Mouse (Mus musculus): Measurements from ENCODE around the gene Timp4.
"Not testable (repeated sequence)": the region's sequence is repeated elsewhere in the genome, so short reads cannot be mapped to it uniquely, and the experiment has no call there.

Timp4 gene

DNA sequence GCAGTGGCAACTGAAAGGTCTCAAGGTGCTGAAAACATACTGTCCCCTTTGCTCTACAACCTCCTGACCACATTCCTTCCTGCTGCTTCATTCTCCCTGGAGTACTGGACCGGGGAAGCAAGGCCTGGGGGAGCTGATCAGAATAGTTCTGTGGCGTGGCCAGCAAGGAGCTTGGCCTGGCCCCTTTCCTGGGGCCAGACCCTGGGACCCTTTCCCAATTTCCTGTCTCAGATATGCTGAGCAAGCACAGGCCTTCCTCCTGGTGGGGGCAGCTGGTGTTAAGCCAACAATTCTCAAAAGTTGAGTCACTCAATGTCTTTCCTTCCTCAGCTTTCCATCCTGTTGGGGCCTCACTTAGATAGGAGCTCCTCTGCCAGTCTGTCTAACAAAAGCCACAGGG, 18.1 kb upstream of the Timp4 start:
- H3K36me3 ChIP-seq (ENCODE audit: control insufficient read depth, insufficient read depth, low read length, poor library complexity, severe bottlenecking) = no peaks in the 10 kb centered on the region
- H3K27me3 ChIP-seq (ENCODE audit: control insufficient read depth, insufficient read depth, low read length, poor library complexity, severe bottlenecking) = no peaks in the 10 kb centered on the region
- no peak for DNase-seq (ENCODE audit: low read depth, low spot score)

DNA sequence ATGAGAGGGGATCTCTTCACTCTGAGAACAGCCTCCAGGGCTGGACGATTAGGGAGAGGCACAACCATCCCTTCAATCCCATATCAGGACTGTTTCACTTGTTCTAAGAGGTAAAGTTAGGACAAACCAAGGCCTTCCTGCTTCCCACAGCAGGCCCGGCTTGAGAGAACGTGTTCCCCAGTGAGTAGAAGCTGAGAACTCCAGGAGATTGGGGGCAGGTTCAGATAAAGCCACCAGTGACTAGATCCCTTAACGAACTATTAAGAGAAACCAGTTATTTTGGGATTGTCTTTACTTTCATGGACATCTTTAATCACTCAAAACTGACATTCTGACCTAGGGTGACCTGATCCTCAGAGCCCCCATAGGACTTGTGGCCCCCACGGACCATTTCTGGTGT, 17.6 kb upstream of the Timp4 start:
- no peak for DNase-seq (ENCODE audit: low read depth, low spot score)
- Histone ChIP-seq H3K27me3 (ENCODE audit: control insufficient read depth, insufficient read depth, low read length, poor library complexity, severe bottlenecking) (no peaks in the 10 kb centered on the region), H3K36me3 (ENCODE audit: control insufficient read depth, insufficient read depth, low read length, poor library complexity, severe bottlenecking) (no peaks in the 10 kb centered on the region)

DNA sequence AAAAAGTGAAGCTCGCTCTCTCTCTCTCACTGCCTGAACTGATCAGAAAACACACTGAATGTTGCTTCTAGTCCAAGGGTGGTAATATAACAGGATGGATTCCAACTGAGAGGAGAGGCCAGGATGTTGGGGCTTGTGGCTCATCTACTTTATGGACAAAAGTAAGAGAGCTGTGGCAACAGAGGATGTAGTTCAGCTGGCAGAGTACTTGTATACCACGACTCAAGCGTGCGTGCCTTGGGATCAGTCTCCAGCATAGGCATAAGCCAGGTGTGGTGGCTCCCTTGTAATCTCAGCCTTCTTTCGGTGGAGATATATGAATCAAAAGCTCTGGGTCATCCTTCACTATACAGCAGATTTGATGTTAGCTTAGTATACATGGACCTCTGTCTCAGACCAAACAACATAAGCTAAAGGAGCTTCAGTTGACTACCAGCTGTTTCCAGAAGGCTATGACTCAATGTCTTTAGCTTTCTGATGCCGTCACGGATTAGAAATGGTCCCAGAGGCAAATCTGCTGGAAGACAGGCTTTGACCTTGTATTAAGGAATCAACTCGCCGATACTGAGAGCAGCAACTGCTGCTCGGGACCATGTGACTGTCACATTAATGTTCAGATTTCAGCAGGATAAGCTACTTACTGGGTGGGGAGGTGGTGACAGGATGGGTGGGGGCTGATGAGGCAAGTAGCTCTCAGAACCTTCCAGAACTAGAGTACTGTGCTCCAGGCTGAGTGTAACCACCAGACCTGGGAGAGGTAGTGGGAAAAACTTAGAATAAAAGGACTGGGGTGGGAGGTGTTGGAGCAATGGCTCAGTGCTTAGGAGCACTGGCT, 16.8 kb upstream of the Timp4 start:
- no peak for DNase-seq (ENCODE audit: low read depth, low spot score)
- Histone ChIP-seq H3K27me3 (ENCODE audit: control insufficient read depth, insufficient read depth, low read length, poor library complexity, severe bottlenecking) (no peaks in the 10 kb centered on the region), H3K36me3 (ENCODE audit: control insufficient read depth, insufficient read depth, low read length, poor library complexity, severe bottlenecking) (no peaks in the 10 kb centered on the region)

DNA sequence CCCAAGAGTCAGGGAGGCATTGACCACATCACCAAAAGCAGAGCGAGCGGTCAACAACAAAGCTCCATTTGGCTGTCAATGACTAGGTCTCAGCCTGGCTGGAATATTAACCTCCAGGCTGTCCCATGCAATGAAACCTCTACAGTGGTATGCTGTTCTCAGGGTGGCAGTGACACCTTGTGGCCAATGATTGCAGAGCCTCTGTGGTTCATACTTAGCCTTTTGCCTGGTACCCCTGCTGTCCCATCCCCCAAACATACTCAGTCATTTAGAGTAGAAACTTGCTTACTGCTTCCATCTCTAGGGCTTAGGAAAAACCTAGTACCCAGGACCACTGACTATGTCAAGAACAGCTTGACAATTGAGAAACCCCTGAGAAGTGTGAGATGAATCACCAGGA, 15.9 kb upstream of the Timp4 start:
- Histone ChIP-seq H3K36me3 (ENCODE audit: control insufficient read depth, insufficient read depth, low read length, poor library complexity, severe bottlenecking) (no peaks in the 10 kb centered on the region), H3K27me3 (ENCODE audit: control insufficient read depth, insufficient read depth, low read length, poor library complexity, severe bottlenecking) (no peaks in the 10 kb centered on the region)
- peak; percentile 32 for DNase-seq (ENCODE audit: low read depth, low spot score)

DNA sequence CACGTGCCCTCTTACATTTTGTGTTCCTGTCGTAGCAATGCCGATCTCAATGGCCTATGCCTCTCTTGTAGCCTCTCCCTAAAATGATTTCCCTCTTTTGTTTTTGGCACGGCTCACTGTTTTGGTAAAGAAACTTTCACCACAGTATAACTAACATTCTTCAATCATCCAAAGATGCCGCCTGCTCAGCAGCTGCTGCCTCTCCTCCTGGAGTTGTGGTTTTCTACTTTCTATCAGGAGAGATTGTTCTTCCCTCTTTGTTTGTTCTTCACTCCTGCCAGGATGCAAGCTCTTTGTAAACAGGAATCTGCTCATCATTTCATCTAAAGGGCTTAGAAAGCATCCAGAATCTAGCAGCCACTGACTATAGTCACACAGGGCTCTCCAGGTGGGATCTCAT, 14.8 kb upstream of the Timp4 start:
- Histone ChIP-seq H3K27me3 (ENCODE audit: control insufficient read depth, insufficient read depth, low read length, poor library complexity, severe bottlenecking) (no peaks in the 10 kb centered on the region), H3K36me3 (ENCODE audit: control insufficient read depth, insufficient read depth, low read length, poor library complexity, severe bottlenecking) (no peaks in the 10 kb centered on the region)
- no peak for DNase-seq (ENCODE audit: low read depth, low spot score)

DNA sequence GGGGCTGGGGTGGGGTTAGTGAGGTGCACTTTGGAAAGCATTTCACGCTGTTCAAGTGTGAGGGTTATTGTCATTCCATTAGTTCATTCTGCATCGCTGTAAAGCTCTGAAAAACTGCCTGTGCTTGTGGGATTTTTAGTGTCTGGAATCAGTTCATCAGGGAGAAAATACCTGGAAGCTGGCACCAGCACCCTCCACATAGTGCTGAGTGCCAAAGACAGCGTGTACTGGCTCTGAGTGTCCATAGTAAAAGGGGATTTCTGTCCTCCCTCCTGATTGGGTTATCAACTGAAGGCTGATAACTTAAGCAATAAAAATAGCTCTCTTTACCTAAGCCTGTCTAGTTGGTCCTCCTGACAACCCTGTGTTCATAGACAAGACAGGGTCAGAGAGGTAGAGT, 8.5 kb upstream of the Timp4 start:
- Histone ChIP-seq H3K36me3 (ENCODE audit: control insufficient read depth, insufficient read depth, low read length, poor library complexity, severe bottlenecking) (no peaks in the 10 kb centered on the region), H3K27me3 (ENCODE audit: control insufficient read depth, insufficient read depth, low read length, poor library complexity, severe bottlenecking) (no peaks in the 10 kb centered on the region)
- DNase-seq (ENCODE audit: low read depth, low spot score) = no peak

DNA sequence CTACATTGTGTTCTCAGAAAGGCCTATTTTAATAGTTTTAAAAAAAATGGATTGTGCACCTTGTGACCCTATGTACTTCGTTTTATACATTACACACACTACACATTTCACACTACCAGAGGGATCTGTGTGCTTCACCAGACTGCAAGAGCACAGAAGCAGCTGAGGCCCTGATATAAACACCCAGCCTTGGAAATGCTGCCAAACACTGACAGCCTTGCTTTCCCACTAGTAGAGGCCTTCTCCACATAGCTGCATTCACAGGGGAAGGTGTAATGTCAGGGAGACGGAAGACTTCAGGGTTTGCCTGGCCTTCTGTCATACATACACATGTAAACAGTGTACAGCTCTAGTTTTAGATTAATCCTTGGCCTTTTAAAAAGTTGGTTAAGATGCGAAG, 3.2 kb upstream of the Timp4 start:
- Histone ChIP-seq H3K36me3 (ENCODE audit: control insufficient read depth, insufficient read depth, low read length, poor library complexity, severe bottlenecking) (no peaks in the 10 kb centered on the region), H3K27me3 (ENCODE audit: control insufficient read depth, insufficient read depth, low read length, poor library complexity, severe bottlenecking) (no peaks in the 10 kb centered on the region)
- no peak for DNase-seq (ENCODE audit: low read depth, low spot score)

DNA sequence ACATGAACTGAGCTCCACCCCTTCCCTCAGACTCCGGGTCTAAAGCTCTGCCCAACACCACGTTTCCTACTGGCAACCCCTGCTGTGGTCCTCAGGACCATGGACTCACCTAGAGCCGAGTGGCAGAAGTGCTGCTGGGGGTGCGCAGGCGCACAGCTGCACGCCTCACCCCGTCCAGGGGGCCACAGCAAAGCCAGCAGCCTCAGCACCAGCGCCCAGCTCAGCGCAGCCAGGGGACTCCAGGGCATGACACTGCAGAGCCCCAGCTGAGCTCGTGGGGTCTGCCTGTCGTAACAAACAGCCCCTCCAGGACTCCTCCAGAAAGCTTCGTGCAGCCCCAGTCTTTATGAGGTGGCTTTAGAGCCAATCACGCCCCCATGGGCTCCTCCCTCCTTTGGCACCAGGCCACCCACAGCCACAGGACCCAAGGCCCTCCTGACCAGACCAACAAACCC, 447 bp downstream of the Timp4 start:
- no peaks in the 10 kb centered on the region for H3K36me3 ChIP-seq (ENCODE audit: control insufficient read depth, insufficient read depth, low read length, poor library complexity, severe bottlenecking)
- no peak for DNase-seq (ENCODE audit: low read depth, low spot score)

DNA sequence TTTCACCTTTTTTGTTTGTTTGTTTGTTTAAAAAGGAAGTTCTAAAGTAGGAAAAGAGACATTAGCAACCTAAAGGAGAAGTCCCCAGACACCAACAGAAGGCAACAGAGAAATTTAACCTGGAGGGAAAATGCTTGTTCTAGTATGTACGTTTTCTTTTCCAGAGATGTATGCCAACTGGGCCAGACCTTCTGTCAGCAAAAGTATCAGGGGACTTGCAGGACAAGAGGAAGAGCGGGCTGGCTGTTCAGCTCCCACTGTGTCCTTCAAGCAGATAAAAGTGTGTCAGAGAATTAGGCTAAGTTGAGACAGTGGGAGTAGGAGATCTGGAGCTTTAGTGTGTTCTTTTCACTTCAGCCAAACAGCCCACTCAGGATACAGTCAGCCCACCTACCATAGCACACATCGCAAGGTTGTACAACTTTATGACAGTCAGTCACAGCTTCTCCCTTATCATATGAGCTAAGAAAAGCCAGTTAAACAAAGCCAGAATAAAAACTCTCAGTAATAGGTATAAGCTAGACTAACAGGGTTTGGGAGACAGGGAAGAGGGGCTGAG, 6.4 kb downstream of the Timp4 start:
- Histone ChIP-seq H3K27me3 (ENCODE audit: control insufficient read depth, insufficient read depth, low read length, poor library complexity, severe bottlenecking) (no peaks in the 10 kb centered on the region), H3K36me3 (ENCODE audit: control insufficient read depth, insufficient read depth, low read length, poor library complexity, severe bottlenecking) (no peaks in the 10 kb centered on the region)
- DNase-seq (ENCODE audit: low read depth, low spot score) = no peak

More for the DNA sequence above, 447 bp downstream of the Timp4 start:
- H3K27me3 ChIP-seq (ENCODE audit: control insufficient read depth, insufficient read depth, low read length, poor library complexity, severe bottlenecking) = no peaks in the 10 kb centered on the region

DNA sequence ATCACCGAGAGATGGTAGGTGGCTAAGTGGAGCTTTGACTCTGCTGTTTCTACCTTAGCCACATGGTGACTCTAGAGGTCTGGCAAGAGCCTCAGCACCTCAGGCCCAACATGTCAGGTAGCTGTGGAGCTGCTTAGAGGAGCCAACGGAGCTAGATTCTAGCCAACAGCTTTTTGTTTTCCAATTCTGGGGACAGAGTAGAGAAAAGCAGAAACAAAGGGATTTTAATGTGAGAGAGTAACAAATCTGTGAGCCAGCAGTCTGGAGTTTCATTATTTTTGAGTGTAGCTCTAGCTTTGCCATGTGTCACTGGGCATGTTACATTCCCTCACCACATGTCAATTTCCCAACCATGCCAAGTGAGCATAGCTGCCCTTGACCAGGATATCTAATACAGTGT, 7.8 kb downstream of the Timp4 start:
- H3K36me3 ChIP-seq (ENCODE audit: control insufficient read depth, insufficient read depth, low read length, poor library complexity, severe bottlenecking) = no peaks in the 10 kb centered on the region
- no peak for DNase-seq (ENCODE audit: low read depth, low spot score)
- H3K27me3 ChIP-seq (ENCODE audit: control insufficient read depth, insufficient read depth, low read length, poor library complexity, severe bottlenecking) = no peaks in the 10 kb centered on the region; the same call in 1 of the 2 replicates

DNA sequence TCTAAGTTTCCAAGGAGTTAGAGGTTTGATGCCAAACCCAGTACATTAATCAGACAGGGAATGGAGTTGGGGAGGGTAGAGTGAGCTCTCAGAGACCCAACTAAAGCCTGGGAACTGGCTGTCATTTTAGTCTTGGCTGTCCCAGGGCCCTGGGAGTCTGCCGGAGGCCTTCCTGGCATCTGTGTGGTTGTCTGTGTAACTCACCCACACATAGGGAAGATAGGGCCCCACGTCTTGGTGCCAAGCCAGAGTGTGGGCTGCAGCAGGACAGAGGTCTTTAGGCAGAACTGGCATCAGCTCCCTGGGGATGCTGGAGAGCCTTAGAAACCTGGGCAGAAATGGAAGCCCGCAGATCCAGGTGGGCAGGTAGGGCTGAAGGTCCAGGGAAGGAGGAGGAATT, 10.1 kb downstream of the Timp4 start:
- no peak for DNase-seq (ENCODE audit: low read depth, low spot score)
- H3K36me3 ChIP-seq (ENCODE audit: control insufficient read depth, insufficient read depth, low read length, poor library complexity, severe bottlenecking) = no peaks in the 10 kb centered on the region
- no peaks in the 10 kb centered on the region; the same call in 1 of the 2 replicates for H3K27me3 ChIP-seq (ENCODE audit: control insufficient read depth, insufficient read depth, low read length, poor library complexity, severe bottlenecking)

DNA sequence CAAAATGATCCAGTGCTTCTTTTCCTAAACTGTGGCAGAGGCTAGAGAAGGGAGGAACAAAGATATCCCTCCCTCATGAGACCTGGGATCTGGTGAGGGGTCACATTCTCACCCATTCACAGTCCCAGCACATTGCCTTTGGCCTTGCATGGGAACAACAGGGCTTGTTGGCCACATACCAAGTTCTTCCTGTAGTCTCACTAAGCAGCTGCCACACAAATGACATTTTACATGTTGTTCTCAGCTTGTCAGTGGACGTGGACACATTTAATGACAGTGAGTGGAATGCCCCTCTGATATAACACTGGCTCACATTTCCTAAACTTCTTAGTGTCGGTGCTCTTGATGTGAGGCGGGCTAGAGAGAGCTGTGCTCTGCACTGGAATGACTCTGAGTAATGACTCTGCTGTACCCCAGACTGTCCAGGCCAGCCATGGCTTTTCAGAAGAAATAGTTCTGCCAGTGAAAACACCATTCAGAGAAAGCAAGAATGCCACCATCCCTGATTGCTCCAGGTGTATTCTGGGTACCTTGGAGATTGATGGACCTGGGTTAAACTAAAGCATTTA, 10.8 kb downstream of the Timp4 start:
- no peaks in the 10 kb centered on the region; the same call in 1 of the 2 replicates for H3K27me3 ChIP-seq (ENCODE audit: control insufficient read depth, insufficient read depth, low read length, poor library complexity, severe bottlenecking)
- no peaks in the 10 kb centered on the region for H3K36me3 ChIP-seq (ENCODE audit: control insufficient read depth, insufficient read depth, low read length, poor library complexity, severe bottlenecking)
- DNase-seq (ENCODE audit: low read depth, low spot score) = no peak

DNA sequence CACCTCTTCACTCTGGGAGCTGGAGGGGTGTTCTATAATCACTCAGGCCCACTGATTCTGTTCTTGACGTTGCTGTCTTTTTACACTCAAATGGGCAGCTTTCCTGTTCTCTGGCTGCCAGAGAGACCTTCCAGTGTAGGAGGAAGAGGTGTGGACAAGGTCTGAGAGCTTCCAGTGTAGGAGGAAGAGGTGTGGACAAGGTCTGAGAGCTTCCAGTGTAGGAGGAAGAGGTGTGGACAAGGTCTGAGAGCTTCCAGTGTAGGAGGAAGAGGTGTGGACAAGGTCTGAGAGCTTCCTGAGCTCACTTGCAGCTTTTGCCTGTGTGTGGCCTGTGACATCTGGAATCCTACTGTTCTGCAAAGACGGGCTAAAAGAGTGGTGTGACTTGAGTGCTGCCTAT, 11.6 kb downstream of the Timp4 start:
- H3K27me3 ChIP-seq (ENCODE audit: control insufficient read depth, insufficient read depth, low read length, poor library complexity, severe bottlenecking); DNase-seq (ENCODE audit: low read depth, low spot score); H3K36me3 ChIP-seq (ENCODE audit: control insufficient read depth, insufficient read depth, low read length, poor library complexity, severe bottlenecking): not testable (repeated sequence)

DNA sequence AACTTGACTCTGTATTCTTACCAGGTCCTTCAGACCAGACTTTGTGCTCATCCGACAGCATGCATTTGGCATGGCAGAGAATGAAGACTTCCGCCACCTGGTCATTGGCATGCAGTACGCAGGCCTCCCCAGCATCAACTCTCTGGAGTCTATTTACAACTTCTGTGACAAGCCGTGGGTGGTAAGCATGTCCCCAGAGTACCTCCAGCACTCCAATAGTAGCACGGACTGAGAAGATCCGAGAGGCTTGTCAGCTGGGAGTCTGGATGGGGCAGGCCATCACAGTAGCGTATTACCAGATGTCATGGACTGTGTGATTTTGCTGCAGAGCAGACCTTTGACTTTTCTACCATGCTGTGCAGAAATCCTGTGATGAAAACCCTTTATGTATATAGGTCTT, 12.7 kb downstream of the Timp4 start:
- H3K27me3 ChIP-seq (ENCODE audit: control insufficient read depth, insufficient read depth, low read length, poor library complexity, severe bottlenecking) = no peaks in the 10 kb centered on the region; the same call in 1 of the 2 replicates
- no peaks in the 10 kb centered on the region for H3K36me3 ChIP-seq (ENCODE audit: control insufficient read depth, insufficient read depth, low read length, poor library complexity, severe bottlenecking)
- DNase-seq (ENCODE audit: low read depth, low spot score) = no peak
